Mouse (Mus musculus): ENCODE data around the gene Zfpl1.

GRCm38 (mm10) chr19:6085417-6085879 lies 692 bp upstream of the Zfpl1 start:
- TF ChIP-seq CTCF (IDR thresholded peaks at IDR 0.05; ENCODE audit: insufficient read depth, low read length), result no peak
- no peak for TF ChIP-seq POLR2A (IDR thresholded peaks at IDR 0.05; ENCODE audit: borderline replicate concordance, extremely low read depth, low read depth, low read length)
